Mouse (Mus musculus): Measurements from ENCODE around the gene Rgs12. TPM values are rescaled to one million over a fixed set of nuclear protein-coding genes. Genes with fewer than 3 reads are reported as not detected.

Rgs12 gene
- polyA plus RNA-seq, 1 experiment from 2014 or later: 44.8 TPM

- Histone ChIP-seq H3K9me3 (no peaks in the 10 kb centered on the region), H3K4me1 (replicated peaks) (peaks cover 14% of the 10 kb centered on the region; the same call in 1 of the 2 replicates), H3K27ac (replicated peaks) (no peak overlapping the region), H3K4me2 (no peak overlapping the region), H3K9ac (no peak overlapping the region), H3K36me3 (no peaks in the 10 kb centered on the region), H3K4me3 (no peak overlapping the region), H3K27me3 (no peaks in the 10 kb centered on the region)
- ATAC-seq (ENCODE audit: low FRiP score, low read depth): no peak
- WGBS: 75% methylated on average over 9 of the region's 9 CpGs
These were observed 70.5 kb downstream of the Rgs12 start for GRCm38 (mm10) chr5:35019673-35020300.

- WGBS: 81% methylated on average over 9 of the region's 9 CpGs
- Histone ChIP-seq H3K27me3 (no peaks in the 10 kb centered on the region), H3K4me1 (replicated peaks) (peaks cover 14% of the 10 kb centered on the region; the same call in 1 of the 2 replicates), H3K36me3 (no peaks in the 10 kb centered on the region), H3K9ac (no peak overlapping the region), H3K27ac (replicated peaks) (no peak overlapping the region), H3K9me3 (no peaks in the 10 kb centered on the region), H3K4me2 (no peak overlapping the region), H3K4me3 (no peak overlapping the region)
- ATAC-seq (ENCODE audit: low FRiP score, low read depth): no peak
These were observed 71.4 kb downstream of the Rgs12 start for GRCm38 (mm10) chr5:35020410-35021241.

DNA sequence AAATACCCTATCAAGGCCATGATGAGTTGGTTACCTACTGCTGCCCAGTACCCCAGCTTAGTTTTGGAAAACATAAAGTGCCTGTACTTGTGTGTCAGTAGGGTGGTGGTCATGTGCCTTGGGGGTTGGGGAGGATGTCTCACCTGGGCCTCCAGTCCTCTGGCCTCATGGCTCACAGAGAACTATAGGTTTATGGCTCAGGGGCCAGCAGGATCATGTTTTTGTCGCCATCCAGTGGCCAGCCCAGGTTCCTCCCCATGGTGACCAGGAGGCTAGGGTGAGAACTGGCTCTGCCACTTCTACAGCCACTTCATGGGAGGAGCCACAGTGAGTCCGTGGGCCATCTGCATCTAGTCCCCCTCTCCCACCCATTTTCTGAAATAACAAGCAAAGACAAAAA lies 75.7 kb downstream of the Rgs12 start:
- Histone ChIP-seq H3K9ac (no peak overlapping the region), H3K4me3 (no peak overlapping the region), H3K27me3 (no peaks in the 10 kb centered on the region), H3K4me1 (replicated peaks) (no peaks in the 10 kb centered on the region), H3K36me3 (peaks cover 16% of the 10 kb centered on the region), H3K9me3 (no peaks in the 10 kb centered on the region), H3K4me2 (no peak overlapping the region), H3K27ac (replicated peaks) (no peak overlapping the region)
- 24% methylated on average over 2 of the region's 2 CpGs for WGBS
- peak; percentile 36; the same call in 1 of the 2 replicates for ATAC-seq (ENCODE audit: low FRiP score, low read depth)

DNA sequence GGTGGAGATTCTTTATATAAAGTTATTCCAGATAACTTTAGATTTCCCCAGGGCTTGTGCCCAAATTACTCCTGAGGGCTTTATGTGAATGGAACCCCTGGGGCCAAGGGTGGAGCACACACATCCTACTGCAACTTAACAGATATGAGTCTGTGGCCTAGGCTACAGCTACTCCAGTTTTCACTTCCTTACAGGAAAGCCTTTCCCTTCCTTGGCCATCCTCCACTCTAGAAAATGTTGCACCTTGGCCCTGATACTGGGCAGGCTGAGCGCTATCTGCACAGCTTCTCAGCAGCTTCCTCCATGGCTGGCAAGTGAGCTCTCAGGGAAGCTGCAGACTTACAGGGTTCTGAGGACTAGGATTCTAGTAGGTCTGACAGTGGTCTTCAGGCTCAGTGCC lies 80.1 kb downstream of the Rgs12 start:
- no peaks in the 10 kb centered on the region for H3K9me3 ChIP-seq
- no peak overlapping the region for H3K4me2 ChIP-seq
- H3K27me3 ChIP-seq: no peaks in the 10 kb centered on the region
- no peaks in the 10 kb centered on the region for H3K4me1 ChIP-seq (replicated peaks)
- WGBS: 100% methylated on average over 1 of the region's 1 CpGs
- ATAC-seq (ENCODE audit: low FRiP score, low read depth): no peak
- no peak overlapping the region for H3K27ac ChIP-seq (replicated peaks)
- H3K36me3 ChIP-seq: peaks cover 16% of the 10 kb centered on the region
- no peak overlapping the region for H3K9ac ChIP-seq
- no peak overlapping the region for H3K4me3 ChIP-seq

GRCm38 (mm10) chr5:35029755-35030154 lies 80.5 kb downstream of the Rgs12 start:
- H3K27ac ChIP-seq (replicated peaks): no peak overlapping the region
- H3K4me3 ChIP-seq: no peak overlapping the region
- H3K4me2 ChIP-seq: no peak overlapping the region
- no peak for ATAC-seq (ENCODE audit: low FRiP score, low read depth)
- no peaks in the 10 kb centered on the region for H3K4me1 ChIP-seq (replicated peaks)
- H3K27me3 ChIP-seq: no peaks in the 10 kb centered on the region
- H3K36me3 ChIP-seq: peaks cover 16% of the 10 kb centered on the region
- H3K9me3 ChIP-seq: no peaks in the 10 kb centered on the region
- no peak overlapping the region for H3K9ac ChIP-seq
- WGBS: 86% methylated on average over 5 of the region's 5 CpGs

- Histone ChIP-seq H3K27me3 (no peaks in the 10 kb centered on the region), H3K9me3 (no peaks in the 10 kb centered on the region), H3K27ac (replicated peaks) (no peak overlapping the region), H3K9ac (no peak overlapping the region), H3K4me3 (no peak overlapping the region), H3K36me3 (no peaks in the 10 kb centered on the region), H3K4me1 (replicated peaks) (no peaks in the 10 kb centered on the region), H3K4me2 (no peak overlapping the region)
- no peak for ATAC-seq (ENCODE audit: low FRiP score, low read depth)
- 62% methylated on average over 5 of the region's 5 CpGs for WGBS
These were observed 83.8 kb downstream of the Rgs12 start for GRCm38 (mm10) chr5:35033068-35033467.

DNA sequence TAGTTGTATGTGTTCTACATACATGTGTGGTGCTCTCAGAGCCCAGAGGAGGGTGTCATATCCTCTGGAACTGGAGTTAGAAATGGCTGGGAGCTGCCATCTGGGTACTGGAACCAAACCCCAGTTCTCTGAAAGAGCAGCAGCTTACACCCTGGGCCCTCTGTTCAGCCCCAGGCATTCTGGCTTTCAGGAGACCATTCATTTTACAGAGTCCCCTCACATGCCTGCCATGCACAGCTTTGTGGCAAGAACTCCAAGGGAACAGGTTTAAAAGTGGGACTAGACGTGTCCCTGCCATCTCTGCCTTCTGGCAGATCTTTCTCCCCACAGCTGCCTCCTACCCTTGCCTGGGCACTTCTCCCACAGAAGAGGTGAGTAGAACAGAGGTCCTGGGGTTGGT lies 84.4 kb downstream of the Rgs12 start:
- no peaks in the 10 kb centered on the region for H3K4me1 ChIP-seq (replicated peaks)
- H3K9ac ChIP-seq: no peak overlapping the region
- H3K4me3 ChIP-seq: no peak overlapping the region
- 44% methylated on average over 1 of the region's 1 CpGs for WGBS
- ATAC-seq (ENCODE audit: low FRiP score, low read depth): no peak
- no peaks in the 10 kb centered on the region for H3K36me3 ChIP-seq
- no peak overlapping the region for H3K4me2 ChIP-seq
- H3K27me3 ChIP-seq: no peaks in the 10 kb centered on the region
- H3K27ac ChIP-seq (replicated peaks): no peak overlapping the region
- H3K9me3 ChIP-seq: no peaks in the 10 kb centered on the region

DNA sequence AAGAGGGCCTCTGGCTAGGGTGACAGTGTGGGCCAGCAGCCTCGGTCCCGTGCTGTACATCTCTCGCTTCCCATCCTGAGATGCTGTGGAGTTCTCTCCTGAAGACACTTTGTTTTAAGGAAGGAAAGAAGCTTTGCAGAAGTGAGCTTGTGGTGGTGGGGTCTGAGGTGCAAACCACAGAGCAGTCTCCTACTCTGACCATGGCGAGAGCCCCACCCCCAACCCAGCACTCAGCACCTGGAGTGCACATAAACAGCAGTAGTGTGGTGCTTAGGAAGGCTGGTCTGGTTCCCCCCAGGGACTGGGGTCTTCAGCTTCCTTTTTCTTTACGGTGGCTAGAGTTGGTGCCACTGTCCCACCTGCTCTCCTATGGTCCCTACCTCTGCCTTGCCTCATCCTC lies 85.9 kb downstream of the Rgs12 start:
- Histone ChIP-seq H3K4me1 (replicated peaks) (no peaks in the 10 kb centered on the region), H3K4me3 (no peak overlapping the region), H3K27me3 (no peaks in the 10 kb centered on the region), H3K36me3 (no peaks in the 10 kb centered on the region), H3K9ac (no peak overlapping the region), H3K27ac (replicated peaks) (no peak overlapping the region), H3K4me2 (no peak overlapping the region), H3K9me3 (no peaks in the 10 kb centered on the region)
- WGBS: 84% methylated on average over 5 of the region's 5 CpGs
- no peak for ATAC-seq (ENCODE audit: low FRiP score, low read depth)

- 74% methylated on average over 4 of the region's 4 CpGs for WGBS
- no peak overlapping the region for H3K9ac ChIP-seq
These were observed 86.5 kb downstream of the Rgs12 start for GRCm38 (mm10) chr5:35035795-35036194.

GRCm38 (mm10) chr5:35037438-35037837 lies 88.2 kb downstream of the Rgs12 start:
- Histone ChIP-seq H3K27me3 (no peaks in the 10 kb centered on the region), H3K4me1 (replicated peaks) (no peaks in the 10 kb centered on the region), H3K9me3 (no peaks in the 10 kb centered on the region), H3K36me3 (no peaks in the 10 kb centered on the region), H3K4me2 (no peak overlapping the region), H3K27ac (replicated peaks) (no peak overlapping the region), H3K4me3 (no peak overlapping the region), H3K9ac (no peak overlapping the region)
- no peak for ATAC-seq (ENCODE audit: low FRiP score, low read depth)

More at GRCm38 (mm10) chr5:35035795-35036194, 86.5 kb downstream of the Rgs12 start:
- H3K27me3 ChIP-seq: no peaks in the 10 kb centered on the region
- H3K9me3 ChIP-seq: no peaks in the 10 kb centered on the region
- ATAC-seq (ENCODE audit: low FRiP score, low read depth): no peak
- H3K4me2 ChIP-seq: no peak overlapping the region
- no peak overlapping the region for H3K27ac ChIP-seq (replicated peaks)
- no peaks in the 10 kb centered on the region for H3K36me3 ChIP-seq
- no peaks in the 10 kb centered on the region for H3K4me1 ChIP-seq (replicated peaks)
- no peak overlapping the region for H3K4me3 ChIP-seq

- H3K36me3 ChIP-seq: no peaks in the 10 kb centered on the region
- H3K4me1 ChIP-seq (replicated peaks): no peaks in the 10 kb centered on the region
- no peak within 1 kb of the TSS for H3K27ac ChIP-seq (replicated peaks)
- H3K27me3 ChIP-seq: no peaks in the 10 kb centered on the region
- no peak within 1 kb of the TSS for H3K4me2 ChIP-seq
- H3K9ac ChIP-seq: no peak within 1 kb of the TSS
- H3K4me3 ChIP-seq: no peak within 1 kb of the TSS
- no peaks in the 10 kb centered on the region for H3K9me3 ChIP-seq
- WGBS: 70% methylated on average over 6 of the region's 6 CpGs
- no peak for ATAC-seq (ENCODE audit: low FRiP score, low read depth)
These were observed 92.1 kb downstream of the Rgs12 start, which contains the start of gene Hgfac for GRCm38 (mm10) chr5:35041268-35041829. Gene Hgfac, plus strand, starts transcription at chr5:35041509.

DNA sequence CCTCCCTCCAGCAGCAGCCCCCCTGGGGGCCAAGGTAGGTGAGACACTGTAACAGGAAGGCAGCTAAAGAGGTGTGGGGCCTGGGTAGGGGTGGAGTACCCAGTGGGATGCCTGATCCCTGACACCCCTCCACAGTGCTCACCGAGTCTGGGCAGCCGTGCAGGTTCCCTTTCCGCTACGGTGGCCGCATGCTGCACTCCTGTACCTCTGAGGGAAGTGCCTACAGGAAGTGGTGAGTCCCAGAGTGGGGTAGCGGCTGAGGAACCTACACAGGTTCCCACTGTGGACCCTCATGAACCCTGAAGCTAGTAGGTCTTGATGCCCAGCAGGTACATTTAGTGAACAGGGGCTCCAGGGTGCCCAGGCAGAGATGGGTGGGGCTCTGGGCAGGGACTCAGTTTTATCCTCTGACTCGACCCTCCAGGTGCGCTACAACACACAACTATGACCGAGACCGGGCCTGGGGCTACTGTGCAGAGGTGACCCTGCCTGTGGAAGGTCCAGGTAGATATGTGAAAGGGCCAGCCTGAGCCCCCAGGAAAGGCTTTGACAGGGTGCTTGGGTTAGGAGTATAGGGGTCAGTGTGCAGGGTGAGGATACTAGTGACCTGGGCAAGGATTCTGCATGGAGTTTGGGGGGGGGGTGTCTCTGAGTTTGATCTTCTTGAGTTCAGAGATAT lies 93.3 kb downstream of the Rgs12 start:
- Histone ChIP-seq H3K27ac (replicated peaks) (no peak overlapping the region), H3K4me1 (replicated peaks) (no peaks in the 10 kb centered on the region), H3K9ac (no peak overlapping the region), H3K9me3 (no peaks in the 10 kb centered on the region), H3K4me3 (no peak overlapping the region), H3K4me2 (no peak overlapping the region), H3K27me3 (no peaks in the 10 kb centered on the region), H3K36me3 (no peaks in the 10 kb centered on the region)
- ATAC-seq (ENCODE audit: low FRiP score, low read depth): peak; percentile 31
- WGBS: 73% methylated on average over 10 of the region's 10 CpGs
